Mouse (Mus musculus): ENCODE data around the gene Dcst1. TPM values are rescaled to one million over a fixed set of nuclear protein-coding genes. Genes with fewer than 3 reads are reported as not detected.

Dcst1 gene
- polyA plus RNA-seq, 1 experiment = not detected

GRCm38 (mm10) chr3:89382950-89383349 is 17.9 kb upstream of the Dcst1 start:
- Histone ChIP-seq H3K4me1 (ENCODE audit: control insufficient read depth, insufficient read depth, low read length) (0 out of 2 replicates have a peak, but pooled peaks cover 7% of the 10 kb centered on the region), H3K27ac (ENCODE audit: insufficient read depth, low read length) (no peak overlapping the region), H3K4me3 (ENCODE audit: insufficient read depth, low read length) (no peak overlapping the region)
- TF ChIP-seq POLR2A (IDR thresholded peaks at IDR 0.05; ENCODE audit: low read depth, low read length) = no peak
- no peak for TF ChIP-seq CTCF (IDR thresholded peaks at IDR 0.05; ENCODE audit: borderline replicate concordance, insufficient read depth, low read length)

GRCm38 (mm10) chr3:89382033-89382882 is 17.2 kb upstream of the Dcst1 start:
- no peak overlapping the region for H3K4me3 ChIP-seq (ENCODE audit: insufficient read depth, low read length)
- no peak overlapping the region for H3K27ac ChIP-seq (ENCODE audit: insufficient read depth, low read length)
- TF ChIP-seq CTCF (IDR thresholded peaks at IDR 0.05; ENCODE audit: borderline replicate concordance, insufficient read depth, low read length) (no peak), POLR2A (IDR thresholded peaks at IDR 0.05; ENCODE audit: low read depth, low read length) (no peak)
- 0 out of 2 replicates have a peak, but pooled peaks cover 7% of the 10 kb centered on the region for H3K4me1 ChIP-seq (ENCODE audit: control insufficient read depth, insufficient read depth, low read length)

GRCm38 (mm10) chr3:89381233-89381632 is 16.2 kb upstream of the Dcst1 start:
- 0 out of 2 replicates have a peak, but pooled peaks cover 7% of the 10 kb centered on the region for H3K4me1 ChIP-seq (ENCODE audit: control insufficient read depth, insufficient read depth, low read length)
- no peak overlapping the region for H3K27ac ChIP-seq (ENCODE audit: insufficient read depth, low read length)
- TF ChIP-seq CTCF (IDR thresholded peaks at IDR 0.05; ENCODE audit: borderline replicate concordance, insufficient read depth, low read length) = no peak
- H3K4me3 ChIP-seq (ENCODE audit: insufficient read depth, low read length) = no peak overlapping the region

- Histone ChIP-seq H3K4me3 (ENCODE audit: insufficient read depth, low read length) (no peak overlapping the region), H3K27ac (ENCODE audit: insufficient read depth, low read length) (no peak overlapping the region), H3K4me1 (ENCODE audit: control insufficient read depth, insufficient read depth, low read length) (0 out of 2 replicates have a peak, but pooled peaks cover 7% of the 10 kb centered on the region)
- TF ChIP-seq CTCF (IDR thresholded peaks at IDR 0.05; ENCODE audit: borderline replicate concordance, insufficient read depth, low read length) (no peak), POLR2A (IDR thresholded peaks at IDR 0.05; ENCODE audit: low read depth, low read length) (no peak)
Measured at GRCm38 (mm10) chr3:89380711-89381110, 15.7 kb upstream of the Dcst1 start.

- H3K27ac ChIP-seq (ENCODE audit: insufficient read depth, low read length) = no peak overlapping the region
- 0 out of 2 replicates have a peak, but pooled peaks cover 7% of the 10 kb centered on the region for H3K4me1 ChIP-seq (ENCODE audit: control insufficient read depth, insufficient read depth, low read length)
- H3K4me3 ChIP-seq (ENCODE audit: insufficient read depth, low read length) = no peak overlapping the region
- TF ChIP-seq POLR2A (IDR thresholded peaks at IDR 0.05; ENCODE audit: low read depth, low read length) = no peak
- no peak for TF ChIP-seq CTCF (IDR thresholded peaks at IDR 0.05; ENCODE audit: borderline replicate concordance, insufficient read depth, low read length)
Measured at GRCm38 (mm10) chr3:89380291-89380690, 15.2 kb upstream of the Dcst1 start.

- Histone ChIP-seq H3K4me3 (ENCODE audit: insufficient read depth, low read length) (no peak overlapping the region), H3K27ac (ENCODE audit: insufficient read depth, low read length) (no peak overlapping the region), H3K4me1 (ENCODE audit: control insufficient read depth, insufficient read depth, low read length) (0 out of 2 replicates have a peak, but pooled peaks cover 7% of the 10 kb centered on the region)
- TF ChIP-seq POLR2A (IDR thresholded peaks at IDR 0.05; ENCODE audit: low read depth, low read length) (no peak), CTCF (IDR thresholded peaks at IDR 0.05; ENCODE audit: borderline replicate concordance, insufficient read depth, low read length) (no peak)
Measured at GRCm38 (mm10) chr3:89379388-89380131, 14.5 kb upstream of the Dcst1 start.

GRCm38 (mm10) chr3:89378394-89379067 is 13.5 kb upstream of the Dcst1 start:
- peak; percentile 39 for TF ChIP-seq POLR2A (IDR thresholded peaks at IDR 0.05; ENCODE audit: low read depth, low read length)
- TF ChIP-seq CTCF (IDR thresholded peaks at IDR 0.05; ENCODE audit: borderline replicate concordance, insufficient read depth, low read length) = peak; percentile 86
- no peak overlapping the region for H3K27ac ChIP-seq (ENCODE audit: insufficient read depth, low read length)
- no peak overlapping the region for H3K4me3 ChIP-seq (ENCODE audit: insufficient read depth, low read length)
- 0 out of 2 replicates have a peak, but pooled peaks cover 7% of the 10 kb centered on the region for H3K4me1 ChIP-seq (ENCODE audit: control insufficient read depth, insufficient read depth, low read length)

- H3K27ac ChIP-seq (ENCODE audit: insufficient read depth, low read length) = no peak overlapping the region
- no peak overlapping the region for H3K4me3 ChIP-seq (ENCODE audit: insufficient read depth, low read length)
- TF ChIP-seq POLR2A (IDR thresholded peaks at IDR 0.05; ENCODE audit: low read depth, low read length) (no peak), CTCF (IDR thresholded peaks at IDR 0.05; ENCODE audit: borderline replicate concordance, insufficient read depth, low read length) (no peak)
- 0 out of 2 replicates have a peak, but pooled peaks cover 7% of the 10 kb centered on the region for H3K4me1 ChIP-seq (ENCODE audit: control insufficient read depth, insufficient read depth, low read length)
Measured at GRCm38 (mm10) chr3:89377831-89378230, 12.8 kb upstream of the Dcst1 start.

GRCm38 (mm10) chr3:89373581-89374231 is 8.7 kb upstream of the Dcst1 start:
- H3K4me3 ChIP-seq (ENCODE audit: insufficient read depth, low read length) = no peak overlapping the region
- no peak overlapping the region for H3K27ac ChIP-seq (ENCODE audit: insufficient read depth, low read length)
- 0 out of 2 replicates have a peak, but pooled peaks cover under 1% of the 10 kb centered on the region for H3K4me1 ChIP-seq (ENCODE audit: control insufficient read depth, insufficient read depth, low read length)
- TF ChIP-seq POLR2A (IDR thresholded peaks at IDR 0.05; ENCODE audit: low read depth, low read length) (no peak), CTCF (IDR thresholded peaks at IDR 0.05; ENCODE audit: borderline replicate concordance, insufficient read depth, low read length) (no peak)

Measured in embryonic fibroblast, embryonic 13.5 days (primary cell).